Mouse (Mus musculus): ENCODE results near the gene Mtor. TPM values are rescaled to one million over a fixed set of nuclear protein-coding genes. Genes with fewer than 3 reads are reported as not detected.

Gene Mtor
- polyA plus RNA-seq, 1 experiment from 2014 or later, result 22.6 TPM

DNA sequence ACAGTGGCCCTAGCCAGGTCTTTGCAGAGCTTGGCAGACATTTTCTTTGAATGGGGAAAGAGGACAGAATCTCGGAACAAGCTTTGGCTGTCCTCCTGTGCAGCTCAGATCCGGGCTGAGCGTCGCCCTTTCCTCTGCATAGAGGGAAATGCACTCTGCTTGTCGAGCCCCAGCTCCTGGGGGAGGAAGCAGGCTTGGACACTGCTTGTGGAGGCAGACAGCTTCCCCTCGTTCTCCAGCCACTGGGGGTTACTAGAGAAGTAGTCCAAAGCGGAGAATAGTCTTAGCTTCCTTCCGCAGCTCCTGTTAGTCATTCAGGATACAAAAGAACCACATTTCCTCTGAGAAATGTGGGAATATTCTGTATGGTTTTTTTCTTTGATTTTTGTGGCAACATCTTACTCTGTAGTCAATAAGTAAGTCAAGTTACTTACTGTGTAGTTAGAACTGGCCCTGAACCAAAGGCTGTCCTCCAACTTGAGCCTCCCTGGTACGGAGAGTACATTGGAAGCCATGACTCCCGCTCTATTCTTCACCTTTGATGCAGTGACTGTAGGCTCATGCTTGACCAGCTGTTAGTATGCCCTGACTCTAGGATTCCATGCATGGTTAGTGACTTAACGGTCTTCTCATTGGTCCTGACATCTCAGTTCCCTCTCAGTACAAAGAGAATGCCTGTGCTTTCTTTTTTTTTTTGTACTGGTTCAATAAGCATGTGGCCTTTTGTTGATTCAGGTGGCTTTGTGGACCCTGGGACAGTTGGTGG is 21.3 kb downstream of the Mtor start:
- WGBS, result 90% methylated on average over 11 of the region's 11 CpGs
- H3K9ac ChIP-seq (replicated peaks), result no peak overlapping the region
- no peak for ATAC-seq (replicated peaks)

DNA sequence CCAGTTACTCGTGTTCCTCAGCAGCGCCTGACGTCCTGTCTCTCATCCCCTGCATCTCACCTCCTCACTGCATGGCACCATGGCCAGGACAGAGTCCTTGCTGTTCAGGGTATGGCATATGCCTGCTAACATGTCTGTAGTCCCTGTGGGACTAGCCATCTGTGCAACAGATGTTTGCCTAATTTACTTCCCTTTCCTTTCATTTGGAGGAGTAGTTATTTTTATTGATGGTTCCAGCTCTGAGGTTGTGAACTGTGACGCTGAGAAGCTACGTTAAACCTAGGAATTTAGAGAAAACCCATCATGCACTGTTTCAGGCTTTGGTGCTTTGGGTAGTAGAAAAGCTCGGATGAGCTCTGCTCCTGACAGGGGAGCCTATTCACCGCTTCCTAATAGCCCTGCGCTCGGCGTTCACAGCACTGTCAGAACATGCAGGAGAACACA is 23.0 kb downstream of the Mtor start:
- Histone ChIP-seq H3K4me1 (no peaks in the 10 kb centered on the region), H3K27ac (replicated peaks) (no peak overlapping the region; the same call in 1 of the 2 replicates), H3K9ac (replicated peaks) (no peak overlapping the region), H3K36me3 (peaks cover 88% of the 10 kb centered on the region), H3K9me3 (no peaks in the 10 kb centered on the region), H3K4me2 (replicated peaks) (no peak overlapping the region), H3K27me3 (no peaks in the 10 kb centered on the region), H3K4me3 (no peak overlapping the region)
- WGBS, result 84% methylated on average over 10 of the region's 10 CpGs
- ATAC-seq (replicated peaks), result no peak

More for the DNA sequence above, 21.3 kb downstream of the Mtor start:
- H3K4me2 ChIP-seq (replicated peaks), result no peak overlapping the region
- peaks cover 89% of the 10 kb centered on the region for H3K36me3 ChIP-seq
- no peak overlapping the region for H3K27ac ChIP-seq (replicated peaks)
- H3K4me3 ChIP-seq, result no peak overlapping the region
- no peaks in the 10 kb centered on the region for H3K27me3 ChIP-seq
- no peaks in the 10 kb centered on the region for H3K4me1 ChIP-seq
- no peaks in the 10 kb centered on the region for H3K9me3 ChIP-seq

DNA sequence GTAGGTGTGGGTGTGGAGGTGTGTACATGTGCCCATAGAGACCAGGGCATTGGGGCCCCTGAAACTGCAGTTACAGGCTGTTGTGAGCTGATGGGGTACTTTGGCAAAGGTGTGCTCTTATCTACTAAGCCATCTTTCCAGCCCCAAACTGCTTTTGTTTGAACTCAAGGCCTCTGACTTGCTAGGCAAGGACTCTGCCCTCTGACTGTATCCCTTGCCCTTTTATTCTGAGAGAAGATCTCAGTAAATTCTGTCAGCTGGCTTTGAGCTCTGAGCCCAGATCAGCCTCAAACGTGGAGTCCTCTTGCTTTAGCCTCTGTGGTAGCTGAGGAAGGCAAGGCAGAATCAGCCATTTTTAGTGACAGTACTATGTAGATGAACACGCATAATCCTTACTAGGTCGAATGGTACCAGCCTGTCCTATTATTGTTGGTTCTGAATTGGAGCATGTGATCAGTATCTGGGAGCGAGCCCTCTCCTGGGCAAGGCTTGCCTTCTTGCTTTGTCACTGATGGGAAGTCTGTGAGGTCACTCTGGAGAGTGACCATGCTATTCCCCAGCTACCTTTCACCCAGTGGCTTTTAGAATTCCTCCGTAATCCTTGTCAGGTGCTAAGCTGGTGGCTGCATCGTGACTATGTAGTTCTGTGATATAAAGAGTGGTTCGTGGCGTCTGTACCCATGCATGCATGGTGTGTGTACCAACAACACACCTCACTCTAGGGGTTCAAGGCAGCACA is 24.2 kb downstream of the Mtor start:
- WGBS, result 94% methylated on average over 8 of the region's 8 CpGs

DNA sequence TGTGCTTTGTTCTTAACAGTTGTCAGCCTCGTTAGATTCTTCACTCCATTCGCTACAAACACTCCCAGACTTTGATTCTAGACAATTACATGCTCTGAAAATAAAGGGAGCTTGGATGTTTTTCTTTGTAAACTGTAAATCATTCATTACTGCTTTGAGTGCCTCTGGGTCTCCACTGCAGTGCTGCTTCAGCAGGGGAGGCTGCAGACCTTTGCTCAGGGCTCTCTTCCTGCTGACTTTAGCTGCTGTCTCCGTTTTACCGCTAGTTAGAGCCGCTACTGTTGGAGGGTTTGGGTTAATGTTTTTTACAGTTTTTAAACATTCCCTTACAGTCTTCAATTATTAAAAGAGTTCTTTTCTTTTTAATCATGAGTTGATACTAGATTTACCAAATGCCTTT is 25.1 kb downstream of the Mtor start:
- Histone ChIP-seq H3K4me2 (replicated peaks) (no peak overlapping the region), H3K36me3 (peaks cover 86% of the 10 kb centered on the region), H3K27ac (replicated peaks) (no peak overlapping the region), H3K4me1 (no peaks in the 10 kb centered on the region), H3K9me3 (no peaks in the 10 kb centered on the region), H3K4me3 (no peak overlapping the region), H3K9ac (replicated peaks) (no peak overlapping the region), H3K27me3 (no peaks in the 10 kb centered on the region)
- no peak for ATAC-seq (replicated peaks)
- 68% methylated on average over 5 of the region's 5 CpGs for WGBS

More for the DNA sequence above, 24.2 kb downstream of the Mtor start:
- Histone ChIP-seq H3K4me3 (no peak overlapping the region), H3K4me2 (replicated peaks) (no peak overlapping the region), H3K9me3 (no peaks in the 10 kb centered on the region), H3K9ac (replicated peaks) (no peak overlapping the region), H3K36me3 (peaks cover 87% of the 10 kb centered on the region), H3K27ac (replicated peaks) (no peak overlapping the region), H3K27me3 (no peaks in the 10 kb centered on the region), H3K4me1 (no peaks in the 10 kb centered on the region)
- no peak for ATAC-seq (replicated peaks)

DNA sequence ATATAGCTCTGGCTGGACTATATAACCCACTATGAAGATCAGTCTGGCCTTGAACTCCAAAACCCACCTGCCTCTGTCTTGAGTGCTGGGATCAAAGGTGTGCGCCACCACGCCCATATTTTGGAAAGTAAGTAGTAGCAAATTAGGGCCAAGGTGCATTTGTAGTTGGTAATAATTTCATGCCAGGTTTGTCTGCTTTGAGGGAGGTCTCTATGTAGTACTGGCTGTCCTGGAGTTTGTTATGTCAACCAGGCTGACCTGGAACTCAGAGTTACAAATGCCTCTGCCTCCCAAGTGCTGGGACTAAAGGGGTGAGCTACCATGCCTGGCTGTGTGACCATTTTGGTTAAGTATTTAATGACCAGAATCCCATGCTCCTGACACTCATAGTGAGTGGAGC is 31.8 kb downstream of the Mtor start:
- no peak overlapping the region for H3K9ac ChIP-seq (replicated peaks)
- ATAC-seq (replicated peaks), result no peak
- H3K4me3 ChIP-seq, result no peak overlapping the region
- H3K4me2 ChIP-seq (replicated peaks), result no peak overlapping the region
- H3K4me1 ChIP-seq, result no peaks in the 10 kb centered on the region
- WGBS, result 98% methylated on average over 2 of the region's 2 CpGs
- H3K36me3 ChIP-seq, result peaks cover 87% of the 10 kb centered on the region
- no peaks in the 10 kb centered on the region for H3K9me3 ChIP-seq
- H3K27me3 ChIP-seq, result no peaks in the 10 kb centered on the region
- no peak overlapping the region for H3K27ac ChIP-seq (replicated peaks)

DNA sequence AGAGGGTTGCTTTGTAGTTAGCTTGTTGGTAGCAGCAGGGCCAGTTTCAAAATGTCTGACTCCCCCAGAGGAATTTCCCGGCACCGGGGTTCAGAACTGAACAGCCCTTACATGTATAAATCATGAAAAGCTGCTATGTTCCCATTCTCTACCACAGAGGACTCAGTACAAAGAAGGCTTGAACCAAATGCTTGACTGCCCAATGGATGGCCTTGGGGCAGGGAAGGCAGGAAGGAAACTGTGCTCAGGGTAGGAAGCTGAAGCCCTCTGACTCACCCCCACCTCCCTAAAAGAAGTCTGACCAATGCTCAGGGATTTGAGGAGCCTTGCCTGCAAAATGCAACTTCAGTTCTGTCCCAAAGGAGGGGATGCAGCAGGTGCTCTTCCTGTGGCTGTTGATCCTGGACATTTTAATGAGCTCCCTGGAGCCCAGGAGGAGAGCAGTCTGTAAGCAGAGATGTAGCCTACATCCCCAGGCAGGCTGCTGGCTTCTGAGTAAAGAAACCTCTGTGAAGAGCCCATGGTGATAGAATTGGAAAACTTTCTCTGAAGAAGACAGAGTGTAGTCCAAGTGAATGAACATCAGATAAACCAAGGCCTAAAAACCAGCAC is 33.3 kb downstream of the Mtor start:
- H3K9ac ChIP-seq (replicated peaks), result no peak overlapping the region
- no peak overlapping the region for H3K4me2 ChIP-seq (replicated peaks)
- H3K4me3 ChIP-seq, result no peak overlapping the region
- H3K9me3 ChIP-seq, result no peaks in the 10 kb centered on the region
- ATAC-seq (replicated peaks), result no peak
- H3K4me1 ChIP-seq, result no peaks in the 10 kb centered on the region
- WGBS, result 94% methylated on average over 2 of the region's 2 CpGs
- no peaks in the 10 kb centered on the region for H3K27me3 ChIP-seq
- H3K27ac ChIP-seq (replicated peaks), result no peak overlapping the region
- H3K36me3 ChIP-seq, result peaks cover 88% of the 10 kb centered on the region

DNA sequence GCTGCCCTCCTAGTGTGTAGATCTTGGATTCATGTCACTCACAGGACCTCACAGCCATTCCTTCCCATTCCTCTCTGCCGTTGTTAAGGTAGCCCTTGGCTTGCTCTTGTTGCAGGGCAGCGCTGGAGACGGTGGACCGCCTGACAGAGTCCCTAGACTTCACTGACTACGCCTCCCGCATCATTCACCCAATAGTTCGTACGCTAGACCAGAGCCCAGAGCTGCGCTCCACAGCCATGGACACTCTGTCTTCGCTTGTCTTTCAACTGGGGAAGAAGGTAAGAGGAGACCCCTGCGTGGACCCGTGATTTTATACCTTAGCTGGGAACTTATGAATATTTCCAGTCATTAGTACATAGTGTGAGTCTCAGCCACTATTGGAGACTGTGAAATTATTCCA is 36.1 kb downstream of the Mtor start:
- no peaks in the 10 kb centered on the region for H3K4me1 ChIP-seq
- no peaks in the 10 kb centered on the region for H3K9me3 ChIP-seq
- ATAC-seq (replicated peaks), result no peak
- no peak overlapping the region for H3K4me3 ChIP-seq
- H3K36me3 ChIP-seq, result peaks cover 96% of the 10 kb centered on the region
- 94% methylated on average over 12 of the region's 12 CpGs for WGBS
- H3K27ac ChIP-seq (replicated peaks), result no peak overlapping the region
- H3K27me3 ChIP-seq, result no peaks in the 10 kb centered on the region
- no peak overlapping the region for H3K9ac ChIP-seq (replicated peaks)
- no peak overlapping the region for H3K4me2 ChIP-seq (replicated peaks)

DNA sequence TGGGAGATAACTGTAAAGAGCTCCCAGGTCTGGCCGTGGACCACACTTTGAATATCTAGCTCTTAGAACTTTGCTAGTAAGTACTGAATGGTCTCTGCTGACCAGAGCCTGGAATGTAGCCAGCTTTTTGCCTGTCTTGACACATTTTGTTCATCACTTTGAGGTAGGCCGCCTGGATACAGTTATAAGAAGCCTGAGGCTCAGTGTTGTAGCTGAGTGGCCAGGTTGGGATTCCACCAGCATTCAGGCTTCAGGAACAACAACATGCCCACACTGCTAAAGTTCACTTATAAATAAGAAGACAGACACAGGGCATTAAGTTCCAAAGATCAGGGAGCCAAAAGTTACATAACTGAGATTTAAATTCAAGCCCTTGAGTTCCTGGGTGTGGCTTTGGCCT is 39.4 kb downstream of the Mtor start:
- H3K4me1 ChIP-seq, result peaks cover 13% of the 10 kb centered on the region
- no peaks in the 10 kb centered on the region for H3K27me3 ChIP-seq
- no peaks in the 10 kb centered on the region for H3K9me3 ChIP-seq
- 70% methylated on average over 2 of the region's 2 CpGs for WGBS
- no peak overlapping the region for H3K4me2 ChIP-seq (replicated peaks)
- H3K27ac ChIP-seq (replicated peaks), result no peak overlapping the region
- no peak overlapping the region for H3K4me3 ChIP-seq
- no peak overlapping the region for H3K9ac ChIP-seq (replicated peaks)
- no peak for ATAC-seq (replicated peaks)
- H3K36me3 ChIP-seq, result peaks cover 91% of the 10 kb centered on the region

DNA sequence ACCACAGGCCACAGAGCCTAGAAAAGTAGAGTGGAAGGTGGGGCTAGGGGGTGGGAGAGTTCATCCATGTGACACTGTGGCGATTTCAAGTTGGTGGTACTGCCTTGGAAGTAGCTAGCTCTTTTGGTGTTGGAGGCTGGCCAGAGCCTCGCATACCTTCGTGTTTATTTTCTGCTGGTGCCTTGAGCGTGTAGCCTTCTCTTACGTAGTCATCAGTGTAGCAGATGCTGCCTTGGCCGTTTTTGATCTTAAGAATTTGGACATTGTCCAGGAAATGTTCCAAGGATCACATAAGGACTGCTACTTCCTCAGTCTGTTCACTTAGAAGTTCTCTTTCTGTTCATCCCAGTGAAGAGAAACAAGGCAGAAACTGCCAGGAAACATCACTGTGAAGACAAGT is 42.1 kb downstream of the Mtor start:
- no peak; the same call in 1 of the 2 replicates for ATAC-seq (replicated peaks)
- H3K4me2 ChIP-seq (replicated peaks), result no peak overlapping the region
- H3K4me3 ChIP-seq, result no peak overlapping the region
- peaks cover 76% of the 10 kb centered on the region for H3K36me3 ChIP-seq
- H3K4me1 ChIP-seq, result peaks cover 16% of the 10 kb centered on the region
- H3K9me3 ChIP-seq, result no peaks in the 10 kb centered on the region
- peak overlapping the region; percentile 63; the same call in 1 of the 2 replicates for H3K27ac ChIP-seq (replicated peaks)
- WGBS, result 55% methylated on average over 6 of the region's 6 CpGs
- H3K27me3 ChIP-seq, result no peaks in the 10 kb centered on the region
- no peak overlapping the region for H3K9ac ChIP-seq (replicated peaks)

DNA sequence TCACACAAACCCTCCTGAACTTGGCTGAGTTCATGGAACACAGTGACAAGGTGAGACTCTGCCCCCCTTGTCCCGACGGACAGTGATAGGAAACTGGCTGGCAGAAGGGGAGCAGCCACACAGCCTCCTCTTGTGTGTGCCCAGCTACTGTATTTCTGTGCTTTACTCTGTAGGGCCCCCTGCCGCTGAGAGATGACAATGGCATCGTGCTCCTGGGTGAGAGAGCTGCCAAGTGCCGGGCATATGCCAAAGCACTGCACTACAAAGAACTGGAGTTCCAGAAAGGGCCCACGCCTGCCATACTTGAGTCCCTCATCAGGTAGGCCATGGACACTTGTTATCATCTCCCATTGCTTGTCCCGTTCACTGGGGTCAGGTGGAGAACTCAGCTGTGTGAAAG is 43.0 kb downstream of the Mtor start:
- peaks cover 67% of the 10 kb centered on the region for H3K36me3 ChIP-seq
- no peaks in the 10 kb centered on the region for H3K27me3 ChIP-seq
- WGBS, result 68% methylated on average over 7 of the region's 7 CpGs

DNA sequence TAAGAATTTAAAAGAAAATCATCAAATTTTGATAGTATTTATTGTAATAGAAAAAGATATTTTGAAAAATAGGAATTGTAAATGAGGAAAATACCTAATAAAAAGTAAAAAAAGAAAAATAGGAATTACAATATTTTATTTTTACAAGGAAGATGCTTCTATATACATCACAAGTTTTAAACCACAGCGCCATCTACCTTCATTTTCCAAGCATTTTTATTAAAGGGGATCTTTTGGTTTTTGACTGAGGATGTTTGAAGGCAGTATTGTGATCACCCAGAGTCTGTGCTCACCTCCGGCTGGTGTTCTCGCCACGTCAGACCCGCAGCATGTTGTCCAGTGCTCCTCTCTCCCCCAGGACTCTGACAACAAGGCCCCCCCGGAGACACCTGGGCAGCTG is 46.7 kb downstream of the Mtor start:
- H3K27me3 ChIP-seq, result no peaks in the 10 kb centered on the region
- ATAC-seq (replicated peaks), result no peak
- no peaks in the 10 kb centered on the region for H3K9me3 ChIP-seq
- H3K4me3 ChIP-seq, result no peak overlapping the region
- H3K4me2 ChIP-seq (replicated peaks), result no peak overlapping the region
- H3K4me1 ChIP-seq, result peaks cover 28% of the 10 kb centered on the region
- WGBS, result 90% methylated on average over 6 of the region's 6 CpGs
- peaks cover 47% of the 10 kb centered on the region for H3K36me3 ChIP-seq
- H3K9ac ChIP-seq (replicated peaks), result no peak overlapping the region
- H3K27ac ChIP-seq (replicated peaks), result peak overlapping the region; percentile 77

More for the DNA sequence above, 43.0 kb downstream of the Mtor start:
- H3K9me3 ChIP-seq, result no peaks in the 10 kb centered on the region
- peak overlapping the region; percentile 63; the same call in 1 of the 2 replicates for H3K27ac ChIP-seq (replicated peaks)
- H3K9ac ChIP-seq (replicated peaks), result no peak overlapping the region
- ATAC-seq (replicated peaks), result no peak
- H3K4me1 ChIP-seq, result peaks cover 26% of the 10 kb centered on the region
- H3K4me2 ChIP-seq (replicated peaks), result no peak overlapping the region
- H3K4me3 ChIP-seq, result no peak overlapping the region

All from forebrain, embryonic 15.5 days (tissue).